Mouse (Mus musculus): ENCODE results near the gene Dmxl2.

Dmxl2 gene

GRCm38 (mm10) chr9:54316363-54316762 is 185.1 kb downstream of the Dmxl2 start:
- no peak for DNase-seq (ENCODE audit: low read depth, low spot score)
